Mouse (Mus musculus) erythroblast, embryonic 14.5 days (primary cell): ENCODE measurements at regions not wholly inside any gene's neighbourhood (a gene's known extent, or its start where the extent isn't known, plus 50 kb on each side); places are given as distances from the start of the nearest gene placed in this dataset.

Source experiments
- H3K27me3 ChIP-seq: 2 replicates; pipeline ENCODE4 v1.6.1; 2012; ENCODE audit warnings: inconsistent platforms; ENCODE audit not compliant: control insufficient read depth
- H3K36me3 ChIP-seq: 2 replicates; pipeline ENCODE4 v1.6.1; 2012; ENCODE audit warnings: mild to moderate bottlenecking, inconsistent platforms; ENCODE audit not compliant: control insufficient read depth
- H3K4me1 ChIP-seq: 2 replicates; pipeline ENCODE4 v1.6.1; 2012; ENCODE audit warnings: inconsistent platforms; ENCODE audit not compliant: control insufficient read depth
- H3K4me3 ChIP-seq: replicated peaks from 2 replicates; pipeline ENCODE3; 2012; ENCODE audit warnings: moderate library complexity, mild to moderate bottlenecking, inconsistent platforms
- H3K9me3 ChIP-seq: 2 replicates; pipeline ENCODE4 v1.6.1; 2012; ENCODE audit warnings: low read length, inconsistent platforms, mixed read lengths; ENCODE audit not compliant: control insufficient read depth
- GATA1 ChIP-seq: IDR thresholded peaks from 2 replicates; pipeline ENCODE4 v1.6.1; 2012; ENCODE audit warnings: low read length, inconsistent platforms, mixed read lengths
- TAL1 ChIP-seq: IDR thresholded peaks from 3 replicates; pipeline ENCODE4 v1.6.1; 2012; ENCODE audit warnings: low read length, inconsistent platforms, mixed read lengths

DNA sequence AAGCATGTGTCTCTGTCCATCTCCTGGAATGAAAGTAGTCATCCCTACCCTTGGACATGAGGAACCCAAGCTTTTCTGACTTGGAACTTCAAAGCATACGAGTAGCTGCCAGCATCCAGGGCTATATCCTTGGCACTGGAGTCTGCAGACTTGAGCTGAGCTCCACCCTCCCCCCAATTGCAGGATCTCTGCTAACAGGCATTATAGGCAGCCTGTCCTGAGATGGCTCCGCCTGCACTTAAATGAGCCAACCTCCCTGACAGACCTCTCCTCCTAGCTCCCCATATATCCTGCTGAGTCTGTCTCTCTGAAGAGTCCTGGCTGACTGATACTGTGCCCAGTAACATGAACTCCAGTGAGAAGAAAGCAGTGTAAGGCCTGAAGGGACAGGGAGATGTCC lies 141.4 kb downstream of the Rybp start:
- 0 out of 2 replicates have a peak, but pooled peaks cover 2% of the 10 kb centered on the region for H3K27me3 ChIP-seq
- no peak for TF ChIP-seq GATA1
- TF ChIP-seq TAL1: no peak
- H3K4me1 ChIP-seq: peaks cover 10% of the 10 kb centered on the region
- H3K36me3 ChIP-seq: no peaks in the 10 kb centered on the region
- no peaks in the 10 kb centered on the region for H3K9me3 ChIP-seq
- no peak overlapping the region for H3K4me3 ChIP-seq

DNA sequence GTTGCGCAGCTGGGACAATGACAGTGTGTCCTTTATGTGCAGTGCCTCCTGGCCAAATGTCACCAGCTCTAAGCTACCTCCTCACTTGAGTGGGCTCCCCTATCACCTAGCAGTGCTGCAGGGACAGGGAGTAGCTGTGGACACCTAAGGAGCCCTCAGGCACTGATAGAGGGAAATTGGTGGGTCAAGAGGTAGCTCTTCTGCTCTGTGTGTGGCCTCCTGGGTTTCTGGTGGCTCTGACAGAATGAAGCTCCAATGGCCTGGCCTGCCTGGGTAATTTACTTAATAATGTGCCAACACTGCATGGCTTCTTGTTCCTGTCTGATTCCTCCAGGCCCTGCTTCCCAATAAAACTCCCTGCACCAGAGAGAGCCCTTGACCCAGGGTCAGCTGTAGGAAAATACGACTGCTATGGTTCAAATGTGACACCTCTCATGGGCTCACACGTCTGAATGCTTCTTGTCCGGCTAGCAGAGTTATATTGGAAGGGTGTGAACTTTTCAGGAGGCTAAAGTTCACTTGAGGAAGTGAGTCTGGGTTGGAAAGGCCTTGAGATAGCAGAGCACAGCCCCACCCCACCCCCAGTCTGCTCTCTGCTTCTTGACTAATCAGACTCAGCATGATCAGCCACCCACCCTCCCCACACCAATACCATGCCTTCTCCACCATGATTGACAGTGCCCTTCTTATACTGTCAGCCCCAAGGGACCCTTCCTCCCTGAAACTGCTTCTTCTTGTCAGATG lies 142.6 kb downstream of the Rybp start:
- no peak for TF ChIP-seq TAL1
- TF ChIP-seq GATA1: no peak
- Histone ChIP-seq H3K27me3 (0 out of 2 replicates have a peak, but pooled peaks cover 2% of the 10 kb centered on the region), H3K36me3 (no peaks in the 10 kb centered on the region), H3K4me1 (peaks cover 10% of the 10 kb centered on the region), H3K4me3 (no peak overlapping the region), H3K9me3 (no peaks in the 10 kb centered on the region)

DNA sequence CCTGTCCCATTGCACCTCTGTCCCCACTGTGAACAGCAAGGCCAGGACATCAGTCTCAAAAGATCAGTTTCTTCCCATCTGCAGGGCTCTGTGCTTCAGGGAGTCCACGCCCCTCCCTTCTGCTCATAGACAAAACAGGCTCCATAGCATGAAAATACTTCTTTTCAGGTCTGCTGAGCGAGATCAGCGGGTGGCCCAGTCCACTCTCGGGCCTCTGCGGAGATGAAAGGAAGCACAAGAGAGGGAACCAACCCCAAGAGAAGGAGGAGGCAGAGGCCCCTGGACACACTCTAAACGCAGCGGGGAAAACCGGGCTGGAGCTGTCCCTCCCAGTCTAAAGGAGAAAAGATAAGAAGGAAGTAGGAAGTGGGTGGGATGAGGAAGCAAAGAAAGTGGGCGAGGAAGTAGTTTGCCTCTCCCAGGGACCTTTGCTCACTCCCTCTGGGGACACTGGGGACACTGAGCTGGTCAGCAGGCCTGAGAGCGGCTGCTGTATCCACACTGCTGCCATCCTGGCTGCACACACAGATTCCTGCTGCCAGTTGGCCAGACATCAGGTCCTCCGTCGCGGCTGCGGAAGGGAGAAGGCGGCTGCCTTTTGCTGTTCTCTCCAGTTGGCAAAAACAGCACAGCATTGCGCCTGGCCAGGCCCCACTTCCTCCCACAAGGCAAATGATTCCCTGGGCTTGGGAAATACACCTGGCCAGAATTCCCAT lies 143.5 kb downstream of the Rybp start:
- no peak overlapping the region for H3K4me3 ChIP-seq

DNA sequence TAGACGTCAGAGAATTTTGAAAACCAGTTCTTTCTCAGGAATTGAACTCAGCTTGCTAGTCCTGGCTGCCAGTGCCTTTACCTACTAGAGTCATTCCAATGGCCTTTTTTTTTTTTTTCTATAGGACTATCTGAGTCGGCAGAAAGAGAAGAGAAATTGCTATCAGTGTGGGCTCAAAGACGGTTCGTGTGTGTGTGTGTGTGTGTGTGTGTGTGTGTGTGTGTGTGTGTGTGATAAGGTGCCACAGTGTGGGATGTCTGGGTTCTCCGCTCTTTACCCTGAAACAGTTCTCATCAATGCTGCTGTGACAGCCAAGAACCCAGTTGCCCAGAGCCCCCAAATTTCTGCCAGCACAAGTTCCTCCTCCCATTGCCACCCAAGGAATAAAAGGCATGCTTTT lies 146.1 kb downstream of the Rybp start:
- TF ChIP-seq TAL1 (no peak), GATA1 (no peak)
- Histone ChIP-seq H3K4me3 (no peak overlapping the region), H3K4me1 (peaks cover 10% of the 10 kb centered on the region), H3K9me3 (no peaks in the 10 kb centered on the region), H3K36me3 (no peaks in the 10 kb centered on the region), H3K27me3 (0 out of 2 replicates have a peak, but pooled peaks cover 2% of the 10 kb centered on the region)

More for the DNA sequence above, 143.5 kb downstream of the Rybp start:
- no peak for TF ChIP-seq TAL1
- TF ChIP-seq GATA1: no peak
- Histone ChIP-seq H3K9me3 (no peaks in the 10 kb centered on the region), H3K36me3 (no peaks in the 10 kb centered on the region), H3K4me1 (peaks cover 10% of the 10 kb centered on the region), H3K27me3 (0 out of 2 replicates have a peak, but pooled peaks cover 2% of the 10 kb centered on the region)

DNA sequence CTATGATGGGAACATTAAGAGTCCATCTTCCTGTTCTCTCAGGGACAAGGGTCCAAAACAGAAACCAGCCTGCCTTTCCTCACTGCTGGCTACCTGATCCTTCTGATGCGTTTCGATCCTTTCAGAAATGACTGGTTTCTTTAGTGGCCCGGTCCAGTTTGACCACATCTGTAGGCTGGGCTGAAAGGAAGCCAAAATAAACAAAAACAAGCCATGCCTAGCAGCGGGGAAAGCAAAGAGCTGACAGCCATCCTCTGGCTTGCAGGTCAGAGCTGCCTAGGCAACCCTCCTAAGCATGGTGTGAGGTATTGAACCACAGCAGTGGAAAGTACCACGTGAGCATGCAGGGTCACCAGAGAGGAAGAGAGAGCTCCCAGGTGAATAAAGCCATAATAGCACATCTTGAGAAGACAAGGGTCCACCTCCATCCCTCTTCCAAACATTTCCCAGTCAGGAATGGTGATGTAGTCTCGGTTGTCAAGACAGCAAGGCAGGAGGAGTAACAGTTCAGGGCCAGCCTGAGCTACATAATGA lies 146.6 kb downstream of the Rybp start:
- Histone ChIP-seq H3K4me1 (peaks cover 10% of the 10 kb centered on the region), H3K9me3 (no peaks in the 10 kb centered on the region), H3K27me3 (0 out of 2 replicates have a peak, but pooled peaks cover 2% of the 10 kb centered on the region), H3K36me3 (no peaks in the 10 kb centered on the region), H3K4me3 (no peak overlapping the region)
- TF ChIP-seq GATA1 (no peak), TAL1 (no peak)

DNA sequence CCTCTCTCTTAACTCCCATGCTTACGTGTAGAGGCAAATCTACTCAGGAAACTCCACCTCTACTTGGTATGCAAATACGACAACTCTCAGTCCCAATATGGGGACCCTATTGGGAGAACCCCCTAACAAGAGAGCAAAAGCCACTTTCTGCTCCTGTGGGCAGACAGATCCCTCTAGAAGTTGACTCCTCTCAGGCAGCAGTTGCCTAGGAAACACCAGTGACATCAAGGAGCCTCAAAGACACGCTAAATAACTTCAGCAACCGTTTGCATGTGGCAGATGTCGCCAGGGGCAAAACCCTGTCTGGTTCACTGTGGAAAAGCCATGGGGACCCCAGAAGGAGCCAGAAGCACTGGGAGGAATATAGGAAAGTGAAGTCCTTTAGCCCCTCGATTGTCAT lies 147.5 kb downstream of the Rybp start:
- H3K4me1 ChIP-seq: peaks cover 7% of the 10 kb centered on the region
- no peaks in the 10 kb centered on the region for H3K9me3 ChIP-seq
- 0 out of 2 replicates have a peak, but pooled peaks cover 2% of the 10 kb centered on the region for H3K27me3 ChIP-seq
- H3K4me3 ChIP-seq: no peak overlapping the region
- no peaks in the 10 kb centered on the region for H3K36me3 ChIP-seq
- TF ChIP-seq TAL1 (no peak), GATA1 (no peak)

DNA sequence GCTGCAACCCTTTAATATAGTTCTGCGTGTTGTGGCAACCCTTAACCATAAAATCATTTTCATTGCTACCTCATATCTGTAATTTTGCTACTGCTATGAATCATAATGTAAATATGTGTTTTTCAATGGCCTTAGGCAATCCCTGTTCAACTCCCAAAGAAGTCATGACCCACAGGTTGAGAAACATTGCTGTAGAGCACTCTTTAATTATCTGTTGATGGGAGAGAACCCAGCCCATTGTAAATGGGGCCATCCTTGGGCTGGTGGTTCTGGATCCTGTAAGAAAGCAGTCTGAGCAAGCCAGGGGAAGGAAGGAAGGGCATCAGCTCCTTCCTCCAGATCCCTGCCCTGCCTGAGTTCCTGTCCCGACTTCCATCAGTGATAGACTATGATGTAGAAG lies 148.6 kb downstream of the Rybp start:
- no peaks in the 10 kb centered on the region for H3K9me3 ChIP-seq
- H3K27me3 ChIP-seq: no peaks in the 10 kb centered on the region
- no peaks in the 10 kb centered on the region for H3K36me3 ChIP-seq
- no peak overlapping the region for H3K4me3 ChIP-seq
- H3K4me1 ChIP-seq: no peaks in the 10 kb centered on the region
- no peak for TF ChIP-seq GATA1
- no peak for TF ChIP-seq TAL1

DNA sequence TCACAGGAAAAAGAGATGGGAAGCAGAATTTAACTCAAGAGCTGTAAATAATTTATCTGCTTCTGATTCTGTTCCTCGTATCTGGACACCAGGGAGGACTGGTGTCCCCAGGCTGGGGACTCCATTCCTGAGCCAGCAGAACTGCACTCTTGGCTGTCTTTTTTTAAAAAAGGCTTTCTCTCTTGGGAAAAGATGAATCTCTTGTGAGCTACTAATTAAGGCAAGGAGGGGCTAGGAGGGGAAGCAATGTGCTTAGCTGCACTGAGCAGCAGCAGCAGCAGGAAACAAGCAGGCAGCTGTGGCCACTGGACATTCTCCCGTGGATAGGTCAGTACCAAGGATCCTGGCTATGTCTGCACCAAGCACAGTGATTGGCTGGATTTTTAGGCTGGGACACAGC lies 152.1 kb downstream of the Rybp start:
- H3K36me3 ChIP-seq: no peaks in the 10 kb centered on the region
- no peak for TF ChIP-seq TAL1
- TF ChIP-seq GATA1: no peak
- no peaks in the 10 kb centered on the region for H3K4me1 ChIP-seq
- H3K4me3 ChIP-seq: no peak overlapping the region
- no peaks in the 10 kb centered on the region for H3K9me3 ChIP-seq
- H3K27me3 ChIP-seq: no peaks in the 10 kb centered on the region

DNA sequence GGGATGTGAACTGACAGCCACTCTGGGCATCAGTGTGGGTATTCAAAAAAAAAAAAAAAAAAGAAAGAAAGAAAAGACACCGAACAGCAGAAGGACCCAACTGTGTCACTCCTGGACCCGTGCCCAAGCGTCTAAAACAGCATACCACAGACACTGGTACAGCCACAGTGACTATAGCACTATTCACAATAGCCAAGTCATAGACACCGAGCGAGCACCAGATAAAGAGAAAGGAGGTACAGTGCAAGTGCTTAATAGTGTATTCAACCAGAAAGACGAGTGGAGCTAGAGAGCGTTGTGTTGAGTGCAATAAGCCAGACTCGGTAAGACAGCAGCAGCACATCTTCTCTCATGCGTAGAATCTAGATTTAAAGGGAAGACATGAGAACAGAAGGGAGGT lies 153.3 kb downstream of the Rybp start:
- Histone ChIP-seq H3K4me3 (no peak overlapping the region), H3K9me3 (no peaks in the 10 kb centered on the region), H3K27me3 (no peaks in the 10 kb centered on the region), H3K36me3 (no peaks in the 10 kb centered on the region), H3K4me1 (no peaks in the 10 kb centered on the region)
- TF ChIP-seq TAL1: no peak
- TF ChIP-seq GATA1: no peak
